Mouse (Mus musculus) neural tube, embryonic 14.5 days (tissue): ENCODE data around the gene Akt1. TPM values are rescaled to one million over a fixed set of nuclear protein-coding genes. Genes with fewer than 3 reads are reported as not detected.

ENCODE experiments used
- ATAC-seq: fragments of 200-750 bp; cut with Nextera tagmentation; 2 replicates; pipeline ENCODE4 v1.8.0; 2017; ENCODE audit warnings: low read depth, mild to moderate bottlenecking, moderate TSS enrichment, moderate library complexity
- H3K27ac ChIP-seq: fragments of 300-500 bp; sonication (generic); 2 replicates; pipeline ENCODE4 v1.5.1; 2014; ENCODE audit warnings: low read depth, mild to moderate bottlenecking, control low read depth, low read length, moderate library complexity, mixed read lengths
- H3K27me3 ChIP-seq: fragments of 300-500 bp; sonication (generic); 2 replicates; pipeline ENCODE4 v1.6.1; 2014; ENCODE audit warnings: low read length; ENCODE audit not compliant: control insufficient read depth, insufficient read depth
- H3K36me3 ChIP-seq: fragments of 300-500 bp; sonication (generic); 2 replicates; pipeline ENCODE4 v1.6.1; 2014; ENCODE audit warnings: low read length, mixed read lengths; ENCODE audit not compliant: control insufficient read depth, insufficient read depth
- H3K4me1 ChIP-seq: fragments of 300-500 bp; sonication (generic); 2 replicates; pipeline ENCODE4 v1.6.1; 2014; ENCODE audit warnings: low read length; ENCODE audit not compliant: control insufficient read depth, insufficient read depth
- H3K4me2 ChIP-seq: fragments of 300-500 bp; sonication (generic); 2 replicates; pipeline ENCODE4 v1.6.1; 2014; ENCODE audit warnings: mild to moderate bottlenecking, low read depth, low read length, control low read depth
- H3K4me3 ChIP-seq: fragments of 300-500 bp; sonication (generic); 2 replicates; pipeline ENCODE4 v1.5.1; 2014; ENCODE audit warnings: low read depth, low read length, control low read depth, mixed read lengths
- H3K9ac ChIP-seq: fragments of 300-500 bp; sonication (generic); replicated peaks from 2 replicates; pipeline ENCODE4 v1.6.1; 2014; ENCODE audit warnings: low read depth, mild to moderate bottlenecking, control low read depth, low read length, mixed read lengths
- H3K9me3 ChIP-seq: fragments of 300-500 bp; sonication (generic); 2 replicates; pipeline ENCODE4 v1.6.1; 2016; ENCODE audit warnings: low read length; ENCODE audit not compliant: control insufficient read depth
- WGBS: fragments of 180-500 bp; shearing (Covaris S2); extraction: QIAGEN DNeasy Blood & Tissue Kit; methylation state at CpG from one replicate; pipeline ENCODE4 v1.1.7; 2014; 5-methylcytosine and 5-hydroxymethylcytosine counted together
- polyA plus RNA-seq: library from polyadenylated mRNA; unstranded; fragments of >200 nt; fragmentation: Nextera tagmentation; extraction: Ambion mirVana; gene quantifications from 2 replicates; pipeline ENCODE4 v1.2.1, GENCODE M21; 2014

Akt1 gene
- polyA plus RNA-seq, 1 experiment from 2014 or later = 57.9 TPM

DNA sequence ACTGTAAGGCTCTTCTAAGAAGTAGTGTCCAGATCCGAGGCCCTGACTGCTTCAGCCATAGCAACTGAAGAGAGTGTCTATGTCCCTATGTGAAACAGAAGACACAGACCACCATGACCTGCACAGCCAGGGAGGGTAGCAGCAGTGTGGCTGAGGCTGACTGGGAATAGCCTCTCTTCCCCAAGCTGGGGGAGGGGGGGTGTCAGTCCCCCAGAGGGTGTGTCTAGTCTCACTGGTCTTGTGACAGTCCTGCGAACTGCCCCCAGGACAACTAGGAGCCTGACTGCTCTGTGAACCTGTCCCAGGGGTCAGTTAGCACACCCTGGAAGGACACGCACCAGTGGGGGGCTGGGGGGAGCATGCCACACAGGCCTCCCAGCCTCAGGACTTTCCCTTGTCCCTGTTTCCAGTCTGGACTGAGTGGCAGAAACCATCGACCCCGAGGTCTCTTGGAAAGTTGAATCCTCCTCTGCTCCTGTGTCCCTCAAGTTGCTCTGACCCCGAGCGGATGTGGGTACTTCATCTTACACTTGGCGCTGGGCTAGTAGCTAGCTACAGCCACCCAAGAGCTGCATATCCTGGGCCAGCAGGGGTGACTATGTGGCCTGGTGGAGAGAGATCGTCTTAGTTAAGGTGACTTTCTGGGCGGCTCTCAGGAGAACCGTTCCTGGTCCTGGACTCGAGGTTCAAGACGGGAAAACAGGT, 55.6 kb downstream of the Akt1 start:
- peak overlapping the region; percentile 97 for H3K4me2 ChIP-seq
- H3K4me1 ChIP-seq = no peaks in the 10 kb centered on the region
- H3K27me3 ChIP-seq = peaks cover 8% of the 10 kb centered on the region; the same call in 1 of the 2 replicates
- peak overlapping the region; percentile 41 for H3K4me3 ChIP-seq
- ATAC-seq = no peak
- H3K27ac ChIP-seq = no peak overlapping the region
- no peaks in the 10 kb centered on the region for H3K9me3 ChIP-seq
- H3K9ac ChIP-seq = peak overlapping the region; percentile 63; the same call in 1 of the 2 replicates
- 26% methylated on average over 13 of the region's 13 CpGs for WGBS
- H3K36me3 ChIP-seq = no peaks in the 10 kb centered on the region

DNA sequence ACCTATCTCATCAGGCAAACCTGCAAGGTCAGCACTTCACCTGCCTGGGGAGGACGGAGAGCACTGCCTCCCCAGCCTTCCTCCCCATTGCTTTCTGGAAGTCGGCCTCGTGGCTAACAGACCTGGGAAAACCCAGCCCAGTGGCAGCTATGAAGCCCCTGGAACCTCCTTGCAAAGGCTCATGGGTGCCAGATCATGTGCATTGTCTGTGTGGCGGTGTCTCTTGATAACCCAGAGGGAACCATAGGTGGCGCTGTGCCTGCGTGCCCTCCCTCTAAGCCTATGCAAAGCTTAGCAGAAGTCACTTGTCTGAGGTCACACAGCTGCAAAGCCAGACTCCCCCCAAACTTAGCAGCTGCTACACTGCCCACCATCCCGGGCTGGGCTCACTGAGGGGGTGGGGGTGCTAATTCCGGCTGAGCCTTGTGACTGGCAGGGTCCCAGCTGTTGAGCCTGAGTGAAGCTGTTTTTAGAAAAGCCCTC, 56.7 kb downstream of the Akt1 start:
- Histone ChIP-seq H3K27me3 (peaks cover 8% of the 10 kb centered on the region; the same call in 1 of the 2 replicates), H3K9ac (no peak overlapping the region), H3K4me2 (no peak overlapping the region), H3K36me3 (no peaks in the 10 kb centered on the region), H3K9me3 (no peaks in the 10 kb centered on the region), H3K27ac (no peak overlapping the region), H3K4me1 (no peaks in the 10 kb centered on the region), H3K4me3 (no peak overlapping the region)
- ATAC-seq = peak; percentile 41; the same call in 1 of the 2 replicates
- 14% methylated on average over 8 of the region's 8 CpGs for WGBS

DNA sequence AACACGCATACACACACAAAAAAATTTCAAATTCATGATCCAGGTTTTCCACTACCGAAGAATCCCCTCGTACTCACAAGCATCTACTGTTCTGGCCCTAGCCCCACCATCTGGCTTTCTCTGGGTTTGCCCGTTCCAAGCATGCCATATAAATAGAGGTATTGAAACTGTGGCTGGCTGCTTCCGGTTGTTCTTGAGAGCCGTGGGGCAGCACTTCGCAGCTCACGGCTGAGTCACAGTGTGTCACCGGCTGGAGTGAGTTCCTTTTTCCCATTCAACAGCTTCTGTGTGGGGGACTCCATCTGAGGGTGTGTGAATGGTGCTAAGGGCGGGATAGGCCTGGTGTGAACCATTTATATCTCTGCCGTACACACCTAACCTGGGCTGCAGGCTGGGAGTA, 57.5 kb downstream of the Akt1 start:
- Histone ChIP-seq H3K4me2 (no peak overlapping the region), H3K36me3 (no peaks in the 10 kb centered on the region), H3K4me1 (no peaks in the 10 kb centered on the region), H3K9ac (no peak overlapping the region), H3K9me3 (no peaks in the 10 kb centered on the region), H3K4me3 (no peak overlapping the region), H3K27ac (no peak overlapping the region), H3K27me3 (peaks cover 8% of the 10 kb centered on the region; the same call in 1 of the 2 replicates)
- ATAC-seq = no peak
- 87% methylated on average over 11 of the region's 11 CpGs for WGBS

DNA sequence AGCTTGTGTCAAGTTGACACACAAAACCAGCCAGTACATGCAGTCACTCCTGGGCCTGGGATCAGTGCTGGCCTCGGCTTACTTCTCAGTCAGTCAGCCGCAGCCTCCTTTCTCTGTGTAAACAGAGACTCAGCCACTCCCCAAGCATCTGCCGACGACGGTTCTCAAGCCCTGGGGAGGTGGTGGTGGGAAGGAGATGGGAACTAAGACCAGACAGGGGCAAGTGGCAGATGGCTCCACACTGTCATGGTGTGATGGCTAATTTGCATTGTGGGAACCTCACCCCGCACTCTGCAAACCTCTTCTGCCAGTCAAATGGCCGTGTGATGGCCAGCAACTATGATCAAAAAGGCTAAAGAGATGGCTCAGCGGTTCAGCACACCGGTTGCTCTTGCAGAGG, 58.0 kb downstream of the Akt1 start:
- Histone ChIP-seq H3K4me3 (no peak overlapping the region), H3K27ac (no peak overlapping the region), H3K9me3 (no peaks in the 10 kb centered on the region), H3K27me3 (peaks cover 8% of the 10 kb centered on the region; the same call in 1 of the 2 replicates), H3K9ac (no peak overlapping the region), H3K4me2 (no peak overlapping the region), H3K4me1 (no peaks in the 10 kb centered on the region), H3K36me3 (no peaks in the 10 kb centered on the region)
- no peak for ATAC-seq
- WGBS = 63% methylated on average over 9 of the region's 9 CpGs

DNA sequence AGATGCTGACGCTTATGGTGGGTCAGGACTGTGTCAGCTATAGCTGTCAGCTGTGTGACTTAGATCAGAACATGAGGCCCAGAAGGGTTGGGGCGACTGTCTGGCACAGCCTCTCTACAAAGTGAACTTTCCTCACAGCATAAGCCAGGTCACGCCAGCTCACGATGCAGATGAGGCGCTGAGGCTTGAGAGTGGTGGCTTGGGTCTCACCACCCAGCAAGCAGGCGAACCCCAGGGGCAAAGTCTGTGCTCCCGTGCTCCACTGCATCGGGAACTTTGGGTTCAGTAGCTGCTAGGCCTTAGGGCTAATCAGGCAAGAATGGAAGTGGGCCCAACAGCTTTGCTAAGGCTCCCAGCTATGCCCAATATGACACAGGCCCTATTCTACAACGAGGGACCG, 65.7 kb downstream of the Akt1 start:
- Histone ChIP-seq H3K4me1 (0 out of 2 replicates have a peak, but pooled peaks cover 2% of the 10 kb centered on the region), H3K4me2 (no peak overlapping the region), H3K9ac (no peak overlapping the region), H3K36me3 (no peaks in the 10 kb centered on the region), H3K9me3 (no peaks in the 10 kb centered on the region), H3K27ac (no peak overlapping the region), H3K27me3 (no peaks in the 10 kb centered on the region), H3K4me3 (no peak overlapping the region)
- WGBS = 91% methylated on average over 10 of the region's 10 CpGs
- ATAC-seq = no peak

DNA sequence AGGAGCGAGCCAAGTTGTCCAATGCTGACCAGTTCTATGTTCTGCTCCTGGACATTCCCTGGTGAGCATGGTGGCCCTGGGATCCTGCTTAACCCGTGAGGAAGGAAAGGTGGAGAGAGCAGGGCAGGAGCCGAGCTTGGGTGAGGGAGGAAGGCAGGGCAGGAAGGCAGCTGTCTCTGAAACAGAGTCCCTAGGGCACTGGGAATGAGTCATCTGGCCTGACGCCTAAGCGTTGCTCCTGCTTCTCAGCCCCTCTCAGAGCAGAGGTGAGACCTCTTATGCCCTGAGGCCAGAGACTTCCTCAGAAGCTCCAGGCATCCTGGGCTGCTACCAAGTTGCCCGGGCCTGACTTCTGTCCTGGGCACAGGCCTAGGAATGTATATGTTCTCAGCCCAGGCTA, 67.7 kb downstream of the Akt1 start:
- Histone ChIP-seq H3K4me1 (0 out of 2 replicates have a peak, but pooled peaks cover 2% of the 10 kb centered on the region), H3K4me3 (no peak overlapping the region), H3K27me3 (no peaks in the 10 kb centered on the region), H3K9ac (no peak overlapping the region), H3K9me3 (no peaks in the 10 kb centered on the region), H3K4me2 (no peak overlapping the region), H3K36me3 (no peaks in the 10 kb centered on the region), H3K27ac (no peak overlapping the region)
- 75% methylated on average over 6 of the region's 6 CpGs for WGBS
- no peak for ATAC-seq

DNA sequence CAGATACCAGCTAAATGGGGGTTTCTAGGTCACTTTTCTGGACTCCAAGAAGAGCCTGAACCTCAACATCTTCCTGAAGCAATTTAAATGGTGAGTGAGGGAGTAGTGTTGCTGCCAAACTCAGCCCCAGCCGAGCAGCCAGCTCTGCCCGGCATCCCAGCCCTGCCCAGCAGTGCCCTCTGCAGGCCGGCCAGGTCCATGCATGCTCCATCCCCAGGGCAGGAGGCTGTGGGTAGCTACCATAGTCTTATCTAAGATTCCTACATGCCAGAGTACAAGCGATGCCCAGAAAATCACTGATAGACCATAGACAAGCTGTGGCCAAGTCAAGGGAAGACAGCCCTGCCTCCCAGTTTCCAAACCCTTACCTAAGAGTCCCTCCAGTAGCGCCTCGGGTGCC, 68.9 kb downstream of the Akt1 start:
- WGBS = 47% methylated on average over 6 of the region's 6 CpGs
- ATAC-seq = no peak
- H3K4me3 ChIP-seq = no peak overlapping the region
- no peak overlapping the region for H3K4me2 ChIP-seq
- no peak overlapping the region for H3K9ac ChIP-seq
- H3K36me3 ChIP-seq = no peaks in the 10 kb centered on the region
- no peaks in the 10 kb centered on the region for H3K9me3 ChIP-seq
- no peak overlapping the region; the same call in 1 of the 2 replicates for H3K27ac ChIP-seq
- H3K4me1 ChIP-seq = 0 out of 2 replicates have a peak, but pooled peaks cover 2% of the 10 kb centered on the region
- no peaks in the 10 kb centered on the region for H3K27me3 ChIP-seq

DNA sequence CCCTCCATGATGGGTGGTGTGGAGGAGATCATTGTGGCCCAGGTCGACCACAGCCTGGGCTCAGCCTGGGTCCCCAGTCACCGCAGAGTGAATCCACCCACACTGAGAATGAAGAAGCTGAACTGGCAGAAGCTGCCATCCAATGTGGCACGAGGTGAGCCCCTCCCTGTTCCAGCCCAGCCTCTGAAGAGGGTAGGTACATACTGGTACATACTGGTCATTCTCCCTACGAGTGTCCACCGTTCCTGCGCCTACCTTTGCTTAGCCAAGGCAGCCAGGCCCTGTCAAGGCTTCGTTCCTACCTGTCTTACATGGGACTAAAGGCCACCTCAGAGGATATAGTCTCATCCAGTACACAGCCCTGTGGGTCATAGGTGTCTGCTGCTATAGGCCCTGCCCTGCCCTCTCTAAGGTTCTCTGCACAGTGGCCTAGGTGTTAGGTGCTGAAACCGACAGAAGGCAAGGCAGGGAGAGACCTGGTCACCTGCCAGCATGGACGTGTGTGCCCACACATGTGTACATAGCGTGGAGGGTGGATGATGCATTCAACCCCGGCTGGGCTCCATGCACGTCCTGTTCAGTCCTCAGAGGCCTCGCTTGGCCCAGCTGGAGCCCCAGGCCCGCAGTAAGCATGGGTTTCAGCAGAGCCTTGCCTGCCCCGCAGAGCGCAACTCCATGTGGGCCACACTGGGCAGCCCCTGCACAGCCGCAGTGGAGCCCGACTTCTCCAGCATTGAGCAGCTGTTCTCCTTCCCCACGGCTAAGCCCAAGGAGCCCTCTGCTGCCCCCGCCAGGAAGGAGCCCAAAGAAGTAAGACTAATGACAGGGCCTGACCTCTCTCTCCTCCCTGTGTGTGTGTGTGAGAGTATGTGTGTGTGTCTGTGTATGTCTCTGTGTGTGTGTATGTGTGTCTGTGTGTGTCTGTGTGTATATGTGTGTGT, 69.7 kb downstream of the Akt1 start:
- peak; percentile 61; the same call in 1 of the 2 replicates for ATAC-seq
- no peaks in the 10 kb centered on the region for H3K27me3 ChIP-seq
- 59% methylated on average over 20 of the region's 20 CpGs for WGBS
- no peak overlapping the region for H3K4me3 ChIP-seq
- no peak overlapping the region for H3K9ac ChIP-seq
- H3K36me3 ChIP-seq = no peaks in the 10 kb centered on the region
- H3K9me3 ChIP-seq = no peaks in the 10 kb centered on the region
- H3K4me1 ChIP-seq = 0 out of 2 replicates have a peak, but pooled peaks cover 2% of the 10 kb centered on the region
- H3K4me2 ChIP-seq = no peak overlapping the region
- H3K27ac ChIP-seq = no peak overlapping the region
